Mouse (Mus musculus): Measurements from ENCODE around the gene Lck. TPM values are rescaled to one million over a fixed set of nuclear protein-coding genes. Genes with fewer than 3 reads are reported as not detected.

The Lck gene
- total RNA-seq (2021): under 1 TPM in 1 of 2 experiments, not detected in 1; 0.59 TPM
- long read RNA-seq, experiment 1, partial matches to known transcripts: 1 of 1 reads
- long read RNA-seq, experiment 1, other reads (novel, unspliced or antisense): 0 of 1 reads
- long read RNA-seq, experiment 2, partial matches to known transcripts: 0 of 1 reads
- long read RNA-seq, experiment 2, other reads (novel, unspliced or antisense): 0 of 1 reads

GRCm38 (mm10) chr4:129573430-129573829 is at the start of gene Lck:
Gene Lck (minus strand): TSS chr4:129573641.
- no peak for DNase-seq

- no peak for DNase-seq
These were observed 49.5 kb upstream of the Lck start for GRCm38 (mm10) chr4:129622803-129623535.

GRCm38 (mm10) chr4:129622120-129622802 is 48.8 kb upstream of the Lck start:
- DNase-seq: no peak

GRCm38 (mm10) chr4:129621283-129621841 is 47.9 kb upstream of the Lck start:
- no peak for DNase-seq

- DNase-seq: no peak
These were observed 47.2 kb upstream of the Lck start for GRCm38 (mm10) chr4:129620419-129621282.

GRCm38 (mm10) chr4:129618786-129619691 is 45.6 kb upstream of the Lck start, which contains the start of gene Iqcc:
Gene Iqcc (minus strand): TSS chr4:129619099.
- DNase-seq: peak; percentile 95

GRCm38 (mm10) chr4:129618031-129618430 is 44.6 kb upstream of the Lck start:
- DNase-seq: no peak

- no peak for DNase-seq
These were observed 43.7 kb upstream of the Lck start for GRCm38 (mm10) chr4:129617121-129617641.

- DNase-seq: no peak
These were observed 43.2 kb upstream of the Lck start for GRCm38 (mm10) chr4:129616631-129617030.

- no peak for DNase-seq
These were observed 42.4 kb upstream of the Lck start for GRCm38 (mm10) chr4:129615801-129616290.

GRCm38 (mm10) chr4:129614093-129614492 is 40.7 kb upstream of the Lck start, which contains the start of gene Dcdc2b:
Gene Dcdc2b (minus strand): TSS chr4:129614257.
- DNase-seq: no peak

- no peak for DNase-seq
These were observed 37.0 kb upstream of the Lck start for GRCm38 (mm10) chr4:129610472-129610871.

- DNase-seq: no peak
These were observed 36.6 kb upstream of the Lck start for GRCm38 (mm10) chr4:129610026-129610425.

GRCm38 (mm10) chr4:129609139-129609631 is 35.7 kb upstream of the Lck start:
- DNase-seq: no peak

- DNase-seq: peak; percentile 77
These were observed 35.1 kb upstream of the Lck start for GRCm38 (mm10) chr4:129608426-129609025.

GRCm38 (mm10) chr4:129600233-129601158 is 27.1 kb upstream of the Lck start, which contains the start of the genes Eif3i and Tmem234:
Gene Eif3i (minus strand): TSS chr4:129600648.
Gene Tmem234 (plus strand): TSS chr4:129600668.
- peak; percentile 79 for DNase-seq

GRCm38 (mm10) chr4:129588865-129589264 is 15.4 kb upstream of the Lck start:
- DNase-seq: no peak

GRCm38 (mm10) chr4:129586943-129587342 is 13.5 kb upstream of the Lck start:
- DNase-seq: no peak

All from gastrocnemius, postnatal 10 days (tissue).